Mouse (Mus musculus): ENCODE measurements around the gene Ikzf1.

DNA sequence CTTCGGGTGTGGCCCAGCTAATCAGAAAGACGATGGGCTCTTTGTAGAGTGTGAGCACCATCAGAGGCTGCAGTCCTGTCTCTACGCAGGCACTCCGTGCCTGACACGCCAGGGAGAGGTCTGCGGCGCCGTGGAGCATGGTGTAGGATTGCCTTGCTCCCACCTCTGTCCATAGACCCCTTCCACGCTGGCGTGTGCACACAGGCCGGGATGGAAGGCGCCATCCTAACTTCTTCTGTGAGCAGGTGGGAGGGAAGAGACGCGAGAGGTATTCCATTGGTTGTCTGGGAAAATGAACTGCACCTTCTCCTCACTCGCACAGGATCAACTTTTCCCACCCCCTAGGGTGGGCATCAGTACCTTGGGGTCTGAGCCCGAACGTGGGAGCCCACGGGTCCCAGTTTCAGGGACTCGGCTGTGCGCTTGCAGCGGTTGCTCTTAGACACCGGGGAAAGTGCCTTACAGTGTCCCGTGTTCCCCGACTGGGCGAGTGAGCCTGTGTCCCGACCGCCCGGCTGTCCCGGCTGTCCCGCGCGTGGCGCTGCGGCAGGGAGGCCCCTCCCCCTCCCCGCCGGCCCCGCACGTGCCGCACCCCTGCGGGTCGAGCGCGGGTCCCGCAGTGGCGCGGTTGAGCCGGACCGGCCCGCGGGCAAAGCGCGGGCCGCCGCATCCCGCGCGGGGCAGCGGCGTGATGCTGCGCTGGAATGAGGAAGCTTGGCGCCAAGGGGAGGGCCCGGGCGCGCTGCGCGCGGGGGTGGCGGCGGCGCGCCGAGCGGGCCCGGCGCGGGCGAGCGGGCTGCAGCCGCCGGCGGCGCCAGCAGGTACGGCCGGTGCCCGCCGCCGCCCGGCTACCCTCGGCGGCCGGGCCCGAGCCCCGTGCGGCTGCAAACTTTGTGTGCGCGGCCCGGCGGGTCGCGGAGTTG, at the start of gene Ikzf1:
- TF ChIP-seq CTCF (IDR thresholded peaks at IDR 0.05) (no peak), POLR2A (IDR thresholded peaks at IDR 0.05; ENCODE audit: insufficient read depth, low read depth, low read length) (no peak)
